11 mouse cellular contexts compared by ENCODE assay signal in the genomic region with DNA sequence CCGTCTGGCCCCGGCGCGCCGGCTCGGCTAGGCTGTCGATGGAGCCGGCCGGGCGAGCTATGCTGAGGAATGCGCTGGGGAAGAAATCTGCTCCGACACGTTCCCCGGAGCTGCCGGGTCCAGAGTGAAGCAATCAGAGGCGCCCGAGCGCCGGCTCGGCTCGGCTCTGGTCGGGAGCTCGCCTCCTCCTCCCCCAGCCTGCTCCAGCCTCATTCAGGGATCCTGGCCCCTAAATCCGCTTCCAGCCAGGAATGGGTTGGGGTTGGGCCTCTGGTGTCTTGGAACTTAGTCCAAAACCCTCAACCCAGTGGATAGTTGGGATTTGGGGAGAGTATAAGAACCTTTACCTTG. TPM values are rescaled to one million over a fixed set of nuclear protein-coding genes. Genes with fewer than 3 reads are reported as not detected.
A peak's percentile ranks its signal among the peaks of the same experiment; 100 is the strongest.
DNase-seq lines count a peak whose midpoint lies in the region; TF ChIP-seq lines count a peak whose summit lies in the region.
"Had no signal": no experiment of that assay in that cellular context is flagged by ENCODE, and none has a peak within 500 bp of the region (broad histone marks: within the 10 kb centered on the region; RNA-seq: fewer than 3 reads in every experiment).

No protein-coding gene starts in this region.

- DNase-seq in heart, postnatal 4 days, result peak; percentile 24
- no peak for DNase-seq in heart, adult 9 months (ENCODE audit: low spot score in 2 of 2)
- DNase-seq in embryo, embryonic 10.5 days (ENCODE audit: low spot score), result peak; percentile 59
- DNase-seq in lung, postnatal 10 days, result peak; percentile 48
- DNase-seq in right cerebral cortex, adult 18-20 months, result no peak
- DNase-seq in left cerebral cortex, postnatal 4 days, result no peak
- DNase-seq: cerebellum, adult 9-11 months had no signal

- peak overlapping the region; percentile 38 for H3K4me3 ChIP-seq in C2C12 (ENCODE audit: insufficient read depth, poor library complexity, severe bottlenecking)

- no peaks in the 10 kb centered on the region for H3K36me3 ChIP-seq in C2C12 (ENCODE audit: control insufficient read depth, insufficient read depth)

- no peaks in the 10 kb centered on the region for H3K79me3 ChIP-seq in C2C12 (ENCODE audit: low read depth)

- peak overlapping the region; percentile 23 for H3ac ChIP-seq in C2C12 (ENCODE audit: control insufficient read depth, insufficient read length, low read depth)

- H3K27me3 ChIP-seq in C2C12 (ENCODE audit: control insufficient read depth, insufficient read depth, insufficient read length), result peaks cover 5% of the 10 kb centered on the region

- H3K79me2 ChIP-seq in C2C12 (ENCODE audit: control insufficient read depth, insufficient read depth), result no peaks in the 10 kb centered on the region

- no peak for TF ChIP-seq CTCF in C2C12 (IDR thresholded peaks at IDR 0.05; ENCODE audit: control insufficient read depth, insufficient read depth, insufficient read length)

- intact Hi-C loops in left cerebral cortex, postnatal 4 days (cut with DNase I), result no loop called here

TF ChIP-seq in C2C12, 6 proteins besides CTCF, POLR2A, EP300 and RAD21:
- TF ChIP-seq CEBPB (IDR thresholded peaks at IDR 0.05; ENCODE audit: low read depth) (peak; percentile 39), MYOG (IDR thresholded peaks at IDR 0.05; ENCODE audit: control insufficient read depth, extremely low read depth, insufficient read length) (no peak), MYOD1 (IDR thresholded peaks at IDR 0.05; ENCODE audit: control insufficient read depth, insufficient read length, low read depth) (no peak)

RNA-seq across cellular contexts. Expression of a gene that starts 1.1 kb away (rescaled TPM):
- total RNA-seq in heart, postnatal 4 days (2021), result not detected
- 8.2 TPM for polyA plus RNA-seq in C2C12 (2012; fragmentation: generic; extraction: Trizol)
- total RNA-seq in left cerebral cortex, postnatal 4 days (2021), result not detected
- polyA plus RNA-seq: large intestine, adult 2 months; liver, embryonic 16.5 days; testis, adult 2 months had no signal

RNA-seq across cellular contexts. Expression of a gene that starts 14.6 kb away (rescaled TPM):
- total RNA-seq in heart, postnatal 4 days (2021), result not detected
- 4.9 TPM for polyA plus RNA-seq in C2C12 (2012; fragmentation: generic; extraction: Trizol)
- not detected for total RNA-seq in left cerebral cortex, postnatal 4 days (2021)
- polyA plus RNA-seq: large intestine, adult 2 months; liver, embryonic 16.5 days; testis, adult 2 months had no signal

RNA-seq across cellular contexts. Expression of a gene that starts 32.2 kb away (rescaled TPM):
- not detected for total RNA-seq in heart, postnatal 4 days (2021)
- polyA plus RNA-seq in C2C12 (2012; fragmentation: generic; extraction: Trizol), result 34.6 TPM
- not detected for total RNA-seq in left cerebral cortex, postnatal 4 days (2021)
- polyA plus RNA-seq: large intestine, adult 2 months; liver, embryonic 16.5 days; testis, adult 2 months had no signal

RNA-seq across cellular contexts. Expression of a gene that starts 44.6 kb away (rescaled TPM):
- not detected for total RNA-seq in heart, postnatal 4 days (2021)
- polyA plus RNA-seq in C2C12 (2012; fragmentation: generic; extraction: Trizol), result 49.6 TPM
- total RNA-seq in left cerebral cortex, postnatal 4 days (2021), result not detected
- polyA plus RNA-seq: liver, embryonic 16.5 days had no signal

RNA-seq across cellular contexts. Expression of a gene that starts 45.3 kb away (rescaled TPM):
- not detected for total RNA-seq in heart, postnatal 4 days (2021)
- 1.6 TPM for polyA plus RNA-seq in C2C12 (2012; fragmentation: generic; extraction: Trizol)
- total RNA-seq in left cerebral cortex, postnatal 4 days (2021), result not detected

Comparison
In these comparisons a context has a peak if more than half of its experiments do, and no peak if none do; other contexts are left out.
1. DNase-seq: peak in heart, postnatal 4 days (single experiment), embryo, embryonic 10.5 days (single experiment) and lung, postnatal 10 days (single experiment); none in heart, adult 9 months (0 of 2), right cerebral cortex, adult 18-20 months (single experiment) and left cerebral cortex, postnatal 4 days (single experiment).